Comparison of ENCODE assay signal across 16 mouse cellular contexts in genomic region chr5:130060329-130060665, GRCm38 (mm10). TPM values are rescaled to one million over a fixed set of nuclear protein-coding genes. Genes with fewer than 3 reads are reported as not detected.
A peak's percentile ranks its signal among the peaks of the same experiment; 100 is the strongest.
DNase-seq lines count a peak whose midpoint lies in the region; ATAC-seq and TF ChIP-seq lines count a peak whose summit lies in the region.
"Had no signal": no experiment of that assay in that cellular context is flagged by ENCODE, and none has a peak within 500 bp of the region (broad histone marks: within the 10 kb centered on the region; RNA-seq: fewer than 3 reads in every experiment).

No protein-coding gene starts in this region.

- H3K27ac ChIP-seq in heart, embryonic 15.5 days = peak overlapping the region; percentile 79
- peak overlapping the region; percentile 48 for H3K27ac ChIP-seq in layer of hippocampus, adult 2 months
- peak overlapping the region; percentile 61; the same call in 1 of the 2 replicates for H3K27ac ChIP-seq in stomach, embryonic 15.5 days
- no peak overlapping the region; the same call in 1 of the 2 replicates for H3K27ac ChIP-seq in stomach, postnatal 0 days (replicated peaks)
- H3K27ac ChIP-seq: embryonic facial prominence, embryonic 13.5 days; liver, embryonic 13.5 days had no signal

- WGBS in heart, embryonic 15.5 days = 70% methylated on average over 4 of the region's 4 CpGs
- WGBS in stomach, embryonic 15.5 days = 82% methylated on average over 4 of the region's 4 CpGs
- WGBS in stomach, postnatal 0 days = 79% methylated on average over 4 of the region's 4 CpGs

- no peak overlapping the region for H3K4me2 ChIP-seq in heart, embryonic 15.5 days
- no peak overlapping the region for H3K4me2 ChIP-seq in stomach, embryonic 15.5 days
- no peak overlapping the region for H3K4me2 ChIP-seq in stomach, postnatal 0 days (replicated peaks; ENCODE audit: low read depth)
- H3K4me2 ChIP-seq: embryonic facial prominence, embryonic 13.5 days; liver, embryonic 13.5 days; midbrain, embryonic 12.5 days had no signal

- ATAC-seq in heart, embryonic 15.5 days (replicated peaks; ENCODE audit: insufficient number of reproducible peaks, insufficient read depth, low FRiP score, low read depth) = no peak
- ATAC-seq in stomach, embryonic 15.5 days (ENCODE audit: insufficient read depth, low FRiP score, low read depth) = no peak
- no peak for ATAC-seq in stomach, postnatal 0 days (ENCODE audit: low FRiP score, low TSS enrichment)
- ATAC-seq: hindbrain, embryonic 16.5 days had no signal

- no peak overlapping the region for H3K4me3 ChIP-seq in heart, embryonic 15.5 days
- H3K4me3 ChIP-seq in layer of hippocampus, adult 2 months = no peak overlapping the region
- no peak overlapping the region for H3K4me3 ChIP-seq in stomach, embryonic 15.5 days (replicated peaks)
- no peak overlapping the region for H3K4me3 ChIP-seq in stomach, postnatal 0 days (ENCODE audit: low read depth, low read length)
- H3K4me3 ChIP-seq: embryonic facial prominence, embryonic 13.5 days; liver, embryonic 13.5 days; midbrain, embryonic 12.5 days had no signal

- H3K9me3 ChIP-seq in heart, embryonic 15.5 days (replicated peaks) = no peaks in the 10 kb centered on the region
- H3K9me3 ChIP-seq in stomach, embryonic 15.5 days = no peaks in the 10 kb centered on the region
- no peaks in the 10 kb centered on the region for H3K9me3 ChIP-seq in stomach, postnatal 0 days (ENCODE audit: control insufficient read depth, low read length)
- H3K9me3 ChIP-seq: embryonic facial prominence, embryonic 13.5 days; liver, embryonic 13.5 days; midbrain, embryonic 12.5 days had no signal

- 0 out of 2 replicates have a peak, but pooled peaks cover 4% of the 10 kb centered on the region for H3K36me3 ChIP-seq in heart, embryonic 15.5 days
- H3K36me3 ChIP-seq in stomach, embryonic 15.5 days = peaks cover 4% of the 10 kb centered on the region
- no peaks in the 10 kb centered on the region for H3K36me3 ChIP-seq in stomach, postnatal 0 days (ENCODE audit: control insufficient read depth, insufficient read depth, low read length)

- H3K4me1 ChIP-seq in heart, embryonic 15.5 days (replicated peaks) = peaks cover 11% of the 10 kb centered on the region
- H3K4me1 ChIP-seq in stomach, embryonic 15.5 days = peaks cover 10% of the 10 kb centered on the region
- no peaks in the 10 kb centered on the region; the same call in 1 of the 2 replicates for H3K4me1 ChIP-seq in stomach, postnatal 0 days (replicated peaks; ENCODE audit: control insufficient read depth, insufficient read depth)
- H3K4me1 ChIP-seq: embryonic facial prominence, embryonic 13.5 days; midbrain, embryonic 12.5 days had no signal

- peak; percentile 55 for DNase-seq in adrenal gland, adult 2 months
- DNase-seq in adrenal gland, adult 8-10 months = no peak
- no peak for DNase-seq in heart, postnatal 25 days (ENCODE audit: low spot score)
- no peak for DNase-seq in layer of hippocampus, adult 2 months (ENCODE audit: low spot score in 2 of 2)
- no peak for DNase-seq in layer of hippocampus, postnatal 14 days (ENCODE audit: low spot score in 2 of 2)
- no peak for DNase-seq in stomach, postnatal 0 days (ENCODE audit: low spot score)
- DNase-seq: cerebellum, adult 9-11 months; gastrocnemius, postnatal 25 days; kidney, adult 18-20 months; liver, embryonic 13.5 days; thymus, adult 18-20 months had no signal

- TF ChIP-seq CTCF in layer of hippocampus, adult 2 months (conservative IDR thresholded peaks at IDR 0.05) = no peak
- no peak for TF ChIP-seq CTCF in stomach, postnatal 0 days (IDR thresholded peaks at IDR 0.05; ENCODE audit: low read depth)

- no peak for TF ChIP-seq EP300 in stomach, postnatal 0 days (optimal IDR thresholded peaks at IDR 0.05)

- H3K9ac ChIP-seq in heart, embryonic 15.5 days = no peak overlapping the region
- H3K9ac ChIP-seq in stomach, embryonic 15.5 days = no peak overlapping the region
- H3K9ac ChIP-seq in stomach, postnatal 0 days (ENCODE audit: low read length) = no peak overlapping the region
- H3K9ac ChIP-seq: embryonic facial prominence, embryonic 13.5 days; liver, embryonic 13.5 days; midbrain, embryonic 12.5 days had no signal

- intact Hi-C loops in heart, postnatal 25 days (cut with DNase I) = no loop called here

- H3K27me3 ChIP-seq in heart, embryonic 15.5 days = no peaks in the 10 kb centered on the region
- H3K27me3 ChIP-seq in stomach, embryonic 15.5 days (replicated peaks) = no peaks in the 10 kb centered on the region
- H3K27me3 ChIP-seq in stomach, postnatal 0 days (ENCODE audit: control insufficient read depth, insufficient read depth, low read length) = no peaks in the 10 kb centered on the region
- H3K27me3 ChIP-seq: embryonic facial prominence, embryonic 13.5 days; liver, embryonic 13.5 days; midbrain, embryonic 12.5 days had no signal

RNA-seq across cellular contexts. Expression of gene Tpst1, which starts 12.8 kb away (rescaled TPM):
- total RNA-seq in adrenal gland, adult 2 months (2021) = 10 to 100 TPM; 27.5 to 66.2 TPM
- polyA plus RNA-seq in adrenal gland, adult 2 months (2012; rRNA removed) = 39.5 and 42.4 TPM in 2 replicates
- total RNA-seq in adrenal gland, adult 8-10 months (2022) = 10 to 100 TPM; 46.9 to 86.8 (median 67.7) TPM
- 27.2 and 33.2 TPM in 2 replicates for polyA plus RNA-seq in heart, embryonic 15.5 days (2015; fragmentation: Nextera tagmentation; extraction: Ambion mirVana)
- total RNA-seq in heart, postnatal 25 days (2021) = 10 to 100 TPM; 10.7 to 13.7 TPM
- 10 to 100 TPM; 48.7 to 49.1 TPM for total RNA-seq in layer of hippocampus, adult 2 months (2021)
- 10 to 100 TPM; 47.3 to 48.8 TPM for total RNA-seq in layer of hippocampus, postnatal 14 days (2021)
- 70.1 and 77.3 TPM in 2 replicates for polyA plus RNA-seq in stomach, embryonic 15.5 days (2015; fragmentation: Nextera tagmentation; extraction: Ambion mirVana)
- 44.5 and 47.3 TPM in 2 replicates for polyA plus RNA-seq in stomach, postnatal 0 days (2015; fragmentation: Nextera tagmentation; extraction: Ambion mirVana)

RNA-seq across cellular contexts. Expression of gene Crcp, which starts 31.2 kb away (rescaled TPM):
- total RNA-seq in adrenal gland, adult 2 months (2021) = 10 to 100 TPM; 33.6 to 43.0 TPM
- 6.6 and 10.2 TPM in 2 replicates for polyA plus RNA-seq in adrenal gland, adult 2 months (2012; rRNA removed)
- 10 to 100 TPM; 44.8 to 48.3 (median 47.7) TPM for total RNA-seq in adrenal gland, adult 8-10 months (2022)
- polyA plus RNA-seq in heart, embryonic 15.5 days (2015; fragmentation: Nextera tagmentation; extraction: Ambion mirVana) = 20.6 and 26.8 TPM in 2 replicates
- total RNA-seq in heart, postnatal 25 days (2021) = 10 to 100 TPM; 10.1 to 11.5 TPM
- total RNA-seq in layer of hippocampus, adult 2 months (2021) = 10 to 100 TPM; 35.6 to 35.7 TPM
- 10 to 100 TPM; 29.9 to 34.0 TPM for total RNA-seq in layer of hippocampus, postnatal 14 days (2021)
- 31.6 and 33.1 TPM in 2 replicates for polyA plus RNA-seq in stomach, embryonic 15.5 days (2015; fragmentation: Nextera tagmentation; extraction: Ambion mirVana)
- polyA plus RNA-seq in stomach, postnatal 0 days (2015; fragmentation: Nextera tagmentation; extraction: Ambion mirVana) = 26.0 and 26.4 TPM in 2 replicates

RNA-seq across cellular contexts. Expression of gene Asl, which starts 31.2 kb away (rescaled TPM):
- total RNA-seq in adrenal gland, adult 2 months (2021) = 100 to 1,000 TPM in 1 of 2 experiments, 10 to 100 TPM in 1; 92.5 to 106 TPM
- 74.2 and 115 TPM in 2 replicates for polyA plus RNA-seq in adrenal gland, adult 2 months (2012; rRNA removed)
- total RNA-seq in adrenal gland, adult 8-10 months (2022) = 100 to 1,000 TPM; 137 to 158 (median 148) TPM
- polyA plus RNA-seq in heart, embryonic 15.5 days (2015; fragmentation: Nextera tagmentation; extraction: Ambion mirVana) = 16.0 and 22.2 TPM in 2 replicates
- total RNA-seq in heart, postnatal 25 days (2021) = 1 to 10 TPM; 4.8 to 6.3 TPM
- 10 to 100 TPM; 18.2 to 27.3 TPM for total RNA-seq in layer of hippocampus, adult 2 months (2021)
- total RNA-seq in layer of hippocampus, postnatal 14 days (2021) = 10 to 100 TPM; 19.2 to 21.5 TPM
- polyA plus RNA-seq in stomach, embryonic 15.5 days (2015; fragmentation: Nextera tagmentation; extraction: Ambion mirVana) = 49.1 and 50.1 TPM in 2 replicates
- polyA plus RNA-seq in stomach, postnatal 0 days (2015; fragmentation: Nextera tagmentation; extraction: Ambion mirVana) = 27.3 and 36.1 TPM in 2 replicates

RNA-seq across cellular contexts. Expression of gene Gusb, which starts 57.4 kb away (rescaled TPM):
- 10 to 100 TPM; 42.6 to 57.1 TPM for total RNA-seq in adrenal gland, adult 2 months (2021)
- 35.4 and 41.9 TPM in 2 replicates for polyA plus RNA-seq in adrenal gland, adult 2 months (2012; rRNA removed)
- total RNA-seq in adrenal gland, adult 8-10 months (2022) = 10 to 100 TPM; 57.5 to 75.2 (median 68.5) TPM
- polyA plus RNA-seq in heart, embryonic 15.5 days (2015; fragmentation: Nextera tagmentation; extraction: Ambion mirVana) = 39.1 and 43.6 TPM in 2 replicates
- 10 to 100 TPM; 12.3 to 13.4 TPM for total RNA-seq in heart, postnatal 25 days (2021)
- 10 to 100 TPM; 10.9 to 11.4 TPM for total RNA-seq in layer of hippocampus, adult 2 months (2021)
- total RNA-seq in layer of hippocampus, postnatal 14 days (2021) = 10 to 100 TPM; 13.1 to 13.7 TPM
- 68.3 and 76.5 TPM in 2 replicates for polyA plus RNA-seq in stomach, embryonic 15.5 days (2015; fragmentation: Nextera tagmentation; extraction: Ambion mirVana)
- 32.0 and 33.9 TPM in 2 replicates for polyA plus RNA-seq in stomach, postnatal 0 days (2015; fragmentation: Nextera tagmentation; extraction: Ambion mirVana)
